Mouse (Mus musculus) heart, embryonic 11.5 days (tissue): ENCODE measurements around the gene Hist1h2bh. TPM values are rescaled to one million over a fixed set of nuclear protein-coding genes. Genes with fewer than 3 reads are reported as not detected.

Source experiments
- ATAC-seq: fragments of 200-750 bp; cut with Nextera tagmentation; replicated peaks from 2 replicates; pipeline ENCODE4 v1.8.0; 2017; ENCODE audit warnings: moderate library complexity; ENCODE audit not compliant: insufficient number of reproducible peaks, low FRiP score, low TSS enrichment
- H3K27ac ChIP-seq: fragments of 300-500 bp; sonication (generic); 2 replicates; pipeline ENCODE4 v1.5.1; 2014; ENCODE audit warnings: mild to moderate bottlenecking, low read depth, low read length
- H3K27me3 ChIP-seq: fragments of 300-500 bp; sonication (generic); 2 replicates; pipeline ENCODE4 v1.6.1; 2014; ENCODE audit warnings: mild to moderate bottlenecking, low read length, mixed read lengths; ENCODE audit not compliant: control insufficient read depth, insufficient read depth
- H3K36me3 ChIP-seq: fragments of 300-500 bp; sonication (generic); 2 replicates; pipeline ENCODE4 v1.6.1; 2014; ENCODE audit warnings: mild to moderate bottlenecking, low read length, moderate library complexity, mixed read lengths; ENCODE audit not compliant: control insufficient read depth, insufficient read depth
- H3K4me1 ChIP-seq: fragments of 300-500 bp; sonication (generic); 2 replicates; pipeline ENCODE4 v1.6.1; 2014; ENCODE audit warnings: low read length; ENCODE audit not compliant: control insufficient read depth, insufficient read depth
- H3K4me2 ChIP-seq: fragments of 300-500 bp; sonication (generic); 2 replicates; pipeline ENCODE4 v1.6.1; 2014; ENCODE audit warnings: mild to moderate bottlenecking, moderate library complexity
- H3K4me3 ChIP-seq: fragments of 300-500 bp; sonication (generic); 2 replicates; pipeline ENCODE4 v1.5.1; 2014; ENCODE audit warnings: low read depth, low read length
- H3K9ac ChIP-seq: fragments of 300-500 bp; sonication (generic); 2 replicates; pipeline ENCODE4 v1.6.1; 2014; ENCODE audit warnings: mild to moderate bottlenecking, low read depth, low read length, moderate library complexity
- H3K9me3 ChIP-seq: fragments of 300-500 bp; sonication (generic); replicated peaks from 2 replicates; pipeline ENCODE4 v1.6.1; 2016; ENCODE audit warnings: low read length; ENCODE audit not compliant: control insufficient read depth
- whole genome bisulfite sequencing: fragments of 180-500 bp; shearing (Covaris S2); extraction: QIAGEN DNeasy Blood & Tissue Kit; methylation state at CpG from one replicate; pipeline ENCODE4 v1.1.7; 2014; ENCODE audit not compliant: insufficient replicate concordance; 5-methylcytosine and 5-hydroxymethylcytosine counted together
- polyA plus RNA-seq: library from polyadenylated mRNA; unstranded; fragments of >200 nt; fragmentation: Nextera tagmentation; extraction: Ambion mirVana; gene quantifications from 2 replicates; pipeline ENCODE4 v1.2.1, GENCODE M21; 2014

Gene Hist1h2bh
- polyA plus RNA-seq, 1 experiment from 2014 or later: 0.43 TPM

- no peak overlapping the region for H3K27ac ChIP-seq
Measured at GRCm38 (mm10) chr13:23510127-23510526, 33.1 kb downstream of the Hist1h2bh start.

GRCm38 (mm10) chr13:23506819-23507515, 36.2 kb downstream of the Hist1h2bh start:
- Histone ChIP-seq H3K27me3 (no peaks in the 10 kb centered on the region), H3K4me1 (peaks cover 15% of the 10 kb centered on the region), H3K4me3 (peak overlapping the region; percentile 39; the same call in 1 of the 2 replicates), H3K9me3 (no peaks in the 10 kb centered on the region), H3K9ac (0 out of 2 replicates have a peak overlapping the region, but pooled peaks have one; percentile 16), H3K4me2 (peak overlapping the region; percentile 70), H3K27ac (no peak overlapping the region; the same call in 1 of the 2 replicates), H3K36me3 (no peaks in the 10 kb centered on the region)
- 11% methylated on average over 14 of the region's 14 CpGs for WGBS
- no peak for ATAC-seq

More at GRCm38 (mm10) chr13:23510127-23510526, 33.1 kb downstream of the Hist1h2bh start:
- H3K9ac ChIP-seq: no peak overlapping the region
- H3K9me3 ChIP-seq: no peaks in the 10 kb centered on the region
- no peaks in the 10 kb centered on the region for H3K36me3 ChIP-seq
- H3K4me3 ChIP-seq: no peak overlapping the region
- no peak for ATAC-seq
- no peaks in the 10 kb centered on the region for H3K27me3 ChIP-seq
- 27% methylated on average over 1 of the region's 1 CpGs for WGBS
- H3K4me2 ChIP-seq: no peak overlapping the region
- peaks cover 12% of the 10 kb centered on the region for H3K4me1 ChIP-seq

DNA sequence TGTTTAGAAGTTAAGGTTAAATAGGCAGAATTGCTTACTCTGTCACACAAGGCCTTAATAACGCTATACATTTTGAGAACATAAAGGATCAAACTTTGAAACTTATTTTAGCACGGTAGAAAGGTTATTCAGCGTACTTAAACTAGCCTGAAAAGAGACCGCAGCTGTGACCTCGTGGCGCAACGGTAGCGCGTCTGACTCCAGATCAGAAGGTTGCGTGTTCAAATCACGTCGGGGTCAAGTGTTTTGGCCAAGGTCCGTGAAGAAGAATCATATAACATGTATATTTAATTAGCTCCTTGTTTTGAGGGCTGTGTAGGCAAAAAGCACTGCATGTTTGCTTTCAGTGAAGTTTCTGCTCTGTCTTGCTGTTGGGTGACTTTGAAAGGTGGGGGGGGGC, 36.8 kb downstream of the Hist1h2bh start:
- peak overlapping the region; percentile 39 for H3K4me3 ChIP-seq
- H3K9me3 ChIP-seq: no peaks in the 10 kb centered on the region
- peaks cover 19% of the 10 kb centered on the region for H3K4me1 ChIP-seq
- 3% methylated on average over 13 of the region's 13 CpGs for WGBS
- no peaks in the 10 kb centered on the region for H3K36me3 ChIP-seq
- 0 out of 2 replicates have a peak, but pooled peaks have one; percentile 46 for ATAC-seq
- H3K9ac ChIP-seq: no peak overlapping the region
- no peaks in the 10 kb centered on the region for H3K27me3 ChIP-seq
- peak overlapping the region; percentile 31 for H3K27ac ChIP-seq
- peak overlapping the region; percentile 70 for H3K4me2 ChIP-seq

DNA sequence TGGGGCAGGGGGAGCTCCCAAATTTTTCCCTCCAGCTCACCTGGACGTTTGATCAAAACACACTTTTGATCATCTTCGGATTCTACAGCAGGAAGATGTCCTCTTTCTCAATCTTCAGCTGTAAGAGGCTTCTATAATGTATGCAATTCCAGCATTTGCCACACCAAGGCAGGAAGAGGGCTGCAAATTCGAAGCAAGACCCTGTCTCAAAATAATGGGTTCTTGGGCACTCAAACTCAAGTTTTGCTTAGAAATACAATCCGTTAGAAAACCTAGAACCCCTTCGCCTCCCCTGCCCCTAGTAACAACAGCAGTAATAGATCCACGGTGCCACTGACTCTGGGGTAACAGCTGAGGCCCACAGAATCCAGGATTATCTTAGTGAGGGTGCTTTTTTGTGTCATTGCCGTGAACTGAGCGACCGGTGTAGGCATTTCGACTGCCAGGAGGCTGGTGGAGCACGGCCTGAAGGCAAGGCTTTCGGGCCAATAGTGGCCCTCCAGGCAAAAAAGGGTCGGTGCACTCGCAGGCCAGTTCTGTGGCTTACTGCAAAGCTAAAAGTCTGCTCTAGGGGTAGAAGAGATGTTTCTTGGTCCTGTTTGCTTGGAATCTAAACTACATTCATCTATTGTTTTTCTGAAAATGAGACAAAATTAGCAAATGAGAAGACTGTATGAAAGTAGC, 37.4 kb downstream of the Hist1h2bh start:
- peak overlapping the region; percentile 70 for H3K4me2 ChIP-seq
- no peaks in the 10 kb centered on the region for H3K36me3 ChIP-seq
- H3K27ac ChIP-seq: peak overlapping the region; percentile 31
- ATAC-seq: 0 out of 2 replicates have a peak, but pooled peaks have one; percentile 36
- H3K27me3 ChIP-seq: no peaks in the 10 kb centered on the region
- 2% methylated on average over 14 of the region's 14 CpGs for WGBS
- peaks cover 19% of the 10 kb centered on the region for H3K4me1 ChIP-seq
- H3K9ac ChIP-seq: peak overlapping the region; percentile 66
- peak overlapping the region; percentile 39 for H3K4me3 ChIP-seq
- H3K9me3 ChIP-seq: no peaks in the 10 kb centered on the region

GRCm38 (mm10) chr13:23503797-23504196, 39.4 kb downstream of the Hist1h2bh start:
- WGBS: 3% methylated on average over 9 of the region's 9 CpGs
- peak overlapping the region; percentile 39 for H3K4me2 ChIP-seq
- H3K27me3 ChIP-seq: no peaks in the 10 kb centered on the region
- H3K9ac ChIP-seq: no peak overlapping the region
- H3K4me1 ChIP-seq: peaks cover 12% of the 10 kb centered on the region
- no peaks in the 10 kb centered on the region for H3K36me3 ChIP-seq
- ATAC-seq: no peak
- no peak overlapping the region for H3K27ac ChIP-seq
- no peak overlapping the region for H3K4me3 ChIP-seq
- no peaks in the 10 kb centered on the region for H3K9me3 ChIP-seq

GRCm38 (mm10) chr13:23502916-23503315, 40.3 kb downstream of the Hist1h2bh start:
- Histone ChIP-seq H3K9me3 (no peaks in the 10 kb centered on the region), H3K27me3 (no peaks in the 10 kb centered on the region), H3K4me1 (peaks cover 12% of the 10 kb centered on the region), H3K9ac (no peak overlapping the region), H3K27ac (no peak overlapping the region), H3K36me3 (no peaks in the 10 kb centered on the region), H3K4me3 (no peak overlapping the region), H3K4me2 (no peak overlapping the region)
- ATAC-seq: no peak
- WGBS: 42% methylated on average over 4 of the region's 4 CpGs

DNA sequence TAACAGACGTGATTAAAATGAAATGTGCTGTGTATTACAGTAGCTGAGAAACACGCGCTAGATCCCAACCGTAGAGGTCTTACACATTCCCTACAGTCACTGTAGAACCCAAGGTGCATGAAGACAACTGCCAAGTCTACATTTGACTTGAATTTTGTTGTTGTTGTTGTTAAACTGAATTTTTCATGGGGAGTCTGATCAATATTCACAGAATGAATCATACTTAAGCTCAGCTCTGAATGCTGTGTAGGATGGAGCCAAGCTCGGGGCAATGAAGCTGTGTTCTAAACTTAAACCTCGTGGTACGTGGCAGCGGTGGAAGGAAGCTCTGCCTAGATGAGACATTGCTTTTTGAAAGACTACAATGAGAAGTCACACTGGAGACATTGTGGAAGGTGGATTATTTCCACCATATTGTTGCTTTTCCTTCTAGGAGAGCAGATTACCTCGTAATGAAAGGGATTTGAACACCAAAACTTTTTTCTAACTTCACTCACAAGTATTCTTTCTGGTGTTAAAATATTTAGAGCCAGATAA, 41.1 kb downstream of the Hist1h2bh start:
- WGBS: 33% methylated on average over 9 of the region's 9 CpGs
- no peak for ATAC-seq
- Histone ChIP-seq H3K9ac (no peak overlapping the region), H3K27ac (no peak overlapping the region), H3K36me3 (no peaks in the 10 kb centered on the region), H3K9me3 (no peaks in the 10 kb centered on the region), H3K4me2 (peak overlapping the region; percentile 61), H3K4me1 (peaks cover 12% of the 10 kb centered on the region), H3K27me3 (no peaks in the 10 kb centered on the region), H3K4me3 (peak overlapping the region; percentile 33)

DNA sequence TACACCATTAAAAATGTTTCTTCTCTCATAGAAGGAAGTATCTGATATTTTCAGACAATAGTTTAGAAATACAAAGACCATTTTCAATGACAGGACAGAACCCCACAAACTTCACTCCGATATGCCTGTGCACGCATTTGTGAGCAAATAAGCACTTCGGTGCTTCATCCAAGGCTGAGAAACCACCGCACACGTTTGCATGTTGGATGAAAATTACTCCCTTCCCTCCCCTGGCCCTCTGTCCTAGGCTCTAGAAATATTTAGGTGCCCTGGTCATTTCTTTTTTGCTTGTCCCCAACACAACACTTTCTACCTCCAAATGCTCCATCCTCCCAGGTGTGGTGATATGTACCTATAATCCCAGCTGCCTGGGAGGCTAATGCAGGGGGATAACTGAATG, 41.7 kb downstream of the Hist1h2bh start:
- Histone ChIP-seq H3K36me3 (no peaks in the 10 kb centered on the region), H3K4me2 (peak overlapping the region; percentile 61), H3K4me3 (peak overlapping the region; percentile 33), H3K27me3 (no peaks in the 10 kb centered on the region), H3K9ac (no peak overlapping the region), H3K27ac (no peak overlapping the region), H3K4me1 (peaks cover 9% of the 10 kb centered on the region), H3K9me3 (no peaks in the 10 kb centered on the region)
- ATAC-seq: no peak
- 22% methylated on average over 5 of the region's 5 CpGs for WGBS
